Comparison of ENCODE assay signal across 25 mouse cellular contexts in the genomic region with DNA sequence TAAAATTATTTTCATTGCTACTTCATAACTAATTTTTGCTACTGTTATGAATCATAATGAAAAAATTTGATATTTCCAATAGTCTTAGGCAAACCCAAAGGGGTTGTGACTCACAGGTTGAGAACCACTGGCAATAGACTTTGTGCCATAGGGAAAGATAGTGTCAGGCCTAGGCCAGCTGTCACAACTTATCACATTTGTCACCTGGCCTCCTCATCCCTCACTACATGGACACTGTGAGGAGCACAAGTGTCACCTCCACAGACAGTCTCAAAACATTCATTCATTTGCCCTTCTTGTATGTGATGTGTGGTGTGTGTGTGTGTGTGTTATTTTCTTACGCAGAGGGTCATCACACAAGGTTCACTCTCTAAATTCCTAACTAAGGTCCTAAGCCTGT. TPM values are rescaled to one million over a fixed set of nuclear protein-coding genes. Genes with fewer than 3 reads are reported as not detected.
"Had no signal": no experiment of that assay in that cellular context is flagged by ENCODE, and none has a peak within 500 bp of the region (broad histone marks: within the 10 kb centered on the region; RNA-seq: fewer than 3 reads in every experiment).

No protein-coding gene starts in this region.

- DNase-seq: kidney, adult 18-20 months; kidney, adult 9 months; kidney, postnatal 14 days; layer of hippocampus, postnatal 36 days; lung, adult 18-20 months; lung, postnatal 10 days; lung, postnatal 36 days; midbrain, embryonic 14.5 days; retina, postnatal 1 day; right cerebral cortex, postnatal 25 days; spleen, adult 18-20 months; thymus, postnatal 4 days had no signal

- H3K9ac ChIP-seq: neural tube, embryonic 13.5 days; stomach, embryonic 15.5 days had no signal

- H3K4me2 ChIP-seq: midbrain, embryonic 11.5 days had no signal

- H3K27me3 ChIP-seq: lung, embryonic 15.5 days; megakaryocyte, embryonic 14.5 days; neural tube, embryonic 13.5 days; stomach, embryonic 15.5 days had no signal

- H3K4me3 ChIP-seq: layer of hippocampus, adult 2 months; left cerebral cortex, adult 2 months; megakaryocyte, embryonic 14.5 days; neural tube, embryonic 13.5 days had no signal

- H3K36me3 ChIP-seq: neural tube, embryonic 13.5 days; stomach, embryonic 15.5 days had no signal

- H3K27ac ChIP-seq: layer of hippocampus, adult 2 months; left cerebral cortex, adult 2 months; lung, embryonic 15.5 days; neural tube, embryonic 13.5 days had no signal

- H3K9me3 ChIP-seq: lung, embryonic 15.5 days; megakaryocyte, embryonic 14.5 days; neural tube, embryonic 13.5 days; stomach, embryonic 15.5 days had no signal

- H3K4me1 ChIP-seq: stomach, embryonic 15.5 days had no signal

- ATAC-seq: inflammation-experienced regulatory T-cells, adult 6 months; intestine, embryonic 16.5 days had no signal

RNA-seq across cellular contexts. Expression of a gene that starts 13.0 kb away (rescaled TPM):
- total RNA-seq: neutrophil, adult 5-6 weeks had no signal
- polyA plus RNA-seq: inflammation-experienced regulatory T-cells, adult 6 months had no signal

RNA-seq across cellular contexts. Expression of a gene that starts 32.8 kb away (rescaled TPM):
- total RNA-seq: neutrophil, adult 5-6 weeks had no signal
- polyA plus RNA-seq: inflammation-experienced regulatory T-cells, adult 6 months; limb, embryonic 11.5 days had no signal

RNA-seq across cellular contexts. Expression of a gene that starts 47.4 kb away (rescaled TPM):
- total RNA-seq: neutrophil, adult 5-6 weeks had no signal
- polyA plus RNA-seq: intestine, embryonic 16.5 days; kidney, embryonic 16.5 days; large intestine, adult 2 months; limb, embryonic 11.5 days; lung, embryonic 15.5 days; midbrain, embryonic 11.5 days; midbrain, embryonic 14.5 days; stomach, embryonic 15.5 days had no signal
